Mouse (Mus musculus): ENCODE results near the gene Triml1. TPM values are rescaled to one million over a fixed set of nuclear protein-coding genes. Genes with fewer than 3 reads are reported as not detected.

Triml1 gene
- not detected in 2 replicates for polyA plus RNA-seq (2012; rRNA removed)

DNA sequence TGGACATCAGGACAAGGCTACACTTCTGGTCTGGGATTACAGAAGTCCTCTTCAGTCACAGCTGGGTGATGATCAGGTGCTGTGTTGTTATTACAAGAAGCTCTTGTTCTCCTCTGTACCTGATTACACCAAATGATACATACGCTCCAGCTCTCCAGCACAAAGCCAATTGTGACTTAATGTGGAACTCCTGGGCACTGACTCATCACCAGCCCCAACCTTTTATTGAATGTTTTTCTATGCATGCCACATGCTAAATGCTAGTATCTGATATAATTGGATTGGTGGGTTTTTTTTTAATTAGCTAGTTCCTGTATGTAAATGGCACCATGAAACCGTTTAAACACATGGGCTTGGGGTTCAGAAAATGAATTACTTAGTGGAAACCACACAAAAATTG, at the start of gene Triml1:
Triml1 (minus strand) TSS at position 101 of the 400 bp plus-strand sequence.

DNA sequence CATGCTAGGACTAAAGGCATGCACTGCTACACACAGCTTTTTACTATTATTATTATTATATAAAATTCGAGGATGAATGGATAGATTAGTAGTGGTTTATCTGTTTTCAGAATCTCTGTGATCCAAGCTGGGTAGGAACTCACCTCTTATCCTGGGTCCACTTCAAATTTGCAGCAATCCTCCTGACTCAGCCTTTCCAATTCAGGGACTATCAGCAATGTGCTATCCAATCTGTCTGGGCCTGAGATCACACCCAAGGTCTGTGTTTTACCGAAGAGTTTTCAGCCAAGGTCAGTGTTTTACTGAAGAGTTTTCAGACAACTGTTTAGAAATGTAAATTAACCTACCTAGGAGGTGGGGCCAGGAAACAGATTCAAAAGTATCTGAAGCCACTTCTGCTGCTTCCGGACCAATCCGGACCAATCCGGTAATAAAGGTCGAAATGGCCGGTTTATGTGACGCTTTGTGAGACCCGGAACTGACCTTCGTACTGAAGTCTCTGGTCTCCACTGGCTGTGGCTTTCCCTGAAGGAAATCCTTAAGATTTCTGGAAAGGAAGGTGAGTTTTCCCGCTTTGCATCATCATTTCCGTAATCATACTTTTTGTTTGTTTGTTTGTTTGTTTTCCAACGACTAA, 38.9 kb upstream of the Triml1 start, which contains the start of gene Triml2:
Triml2 (plus strand) TSS at position 488 of the 637 bp plus-strand sequence.

Other genes starting within 250 kb of the Triml1 start
- gene Triml2, start 39.1 kb upstream of the Triml1 start, polyA plus RNA-seq (2012; rRNA removed): not detected in 2 replicates
- gene Zfp42, start 165.5 kb upstream of the Triml1 start, polyA plus RNA-seq (2012; rRNA removed): not detected in 2 replicates